Mouse (Mus musculus) myocyte (in vitro differentiated cells): Measurements from ENCODE around the gene Irf8. TPM values are rescaled to one million over a fixed set of nuclear protein-coding genes. Genes with fewer than 3 reads are reported as not detected.

ENCODE experiments used
- H3K27me3 ChIP-seq: one replicate; pipeline ENCODE4 v1.6.1; 2011; ENCODE audit not compliant: control insufficient read depth, insufficient read depth, insufficient read length
- H3K36me3 ChIP-seq: one replicate; pipeline ENCODE4 v1.6.1; 2011; ENCODE audit not compliant: control insufficient read depth, insufficient read depth
- H3K4me2 ChIP-seq: one replicate; pipeline ENCODE4 v1.6.1; 2011; ENCODE audit warnings: low read depth, control low read depth
- H3K4me3 ChIP-seq: one replicate; pipeline ENCODE4 v1.5.1; 2011; ENCODE audit warnings: mild to moderate bottlenecking, control low read depth, moderate library complexity
- H3K79me2 ChIP-seq: one replicate; pipeline ENCODE4 v1.6.1; 2011; ENCODE audit not compliant: control insufficient read depth, insufficient read depth
- H3ac ChIP-seq: one replicate; pipeline ENCODE4 v1.6.1; 2011; ENCODE audit not compliant: control insufficient read depth, insufficient read length
- CEBPB ChIP-seq: IDR thresholded peaks from 2 replicates; pipeline ENCODE4 v1.6.1; 2011; ENCODE audit warnings: mild to moderate bottlenecking, moderate library complexity; ENCODE audit not compliant: poor library complexity, insufficient read depth, severe bottlenecking
- E2F4 ChIP-seq: IDR thresholded peaks from one replicate; pipeline ENCODE4 v1.6.1; 2011; ENCODE audit warnings: mild to moderate bottlenecking, control low read depth, moderate library complexity; ENCODE audit not compliant: insufficient read depth
- MAX ChIP-seq: IDR thresholded peaks from one replicate; pipeline ENCODE4 v1.6.1; 2011; ENCODE audit warnings: low read depth, mild to moderate bottlenecking, control low read depth
- MYOD1 ChIP-seq, 3 experiments: IDR thresholded peaks; one replicate each; pipeline ENCODE4 v1.6.1; 2011; ENCODE audit warnings: control low read depth in 2 of 3, low read depth in 2 of 3, mild to moderate bottlenecking in 2 of 3, moderate library complexity in 1 of 3; ENCODE audit not compliant: insufficient read length in 2 of 3, control insufficient read depth in 1 of 3
- MYOG ChIP-seq, 3 experiments: IDR thresholded peaks; one replicate each; pipeline ENCODE4 v1.6.1; 2011; ENCODE audit warnings: control low read depth in 2 of 3, low read depth in 2 of 3, mild to moderate bottlenecking in 2 of 3; ENCODE audit not compliant: insufficient read length in 2 of 3, control insufficient read depth in 1 of 3, insufficient read depth in 1 of 3
- POLR2A ChIP-seq: IDR thresholded peaks from one replicate; pipeline ENCODE4 v1.6.1; 2011; ENCODE audit warnings: low read depth, mild to moderate bottlenecking, control low read depth, moderate library complexity; ENCODE audit not compliant: insufficient read length
- POLR2AphosphoS2 ChIP-seq: IDR thresholded peaks from one replicate; pipeline ENCODE4 v1.6.1; 2011; ENCODE audit warnings: low read depth, control low read depth; ENCODE audit not compliant: insufficient read length
- REST ChIP-seq: IDR thresholded peaks from one replicate; pipeline ENCODE4 v1.6.1; 2011; ENCODE audit warnings: mild to moderate bottlenecking, control low read depth, moderate library complexity; ENCODE audit not compliant: insufficient read depth, insufficient read length
- SRF ChIP-seq: IDR thresholded peaks from one replicate; pipeline ENCODE4 v1.6.1; 2011; ENCODE audit warnings: low read depth; ENCODE audit not compliant: control insufficient read depth, insufficient read length
- TCF12 ChIP-seq: IDR thresholded peaks from one replicate; pipeline ENCODE4 v1.6.1; 2011; ENCODE audit warnings: mild to moderate bottlenecking, control low read depth; ENCODE audit not compliant: poor library complexity, insufficient read depth, severe bottlenecking
- TCF3 ChIP-seq: IDR thresholded peaks from one replicate; pipeline ENCODE4 v1.6.1; 2011; ENCODE audit warnings: low read depth, control low read depth; ENCODE audit not compliant: insufficient read length
- USF1 ChIP-seq: IDR thresholded peaks from one replicate; pipeline ENCODE4 v1.6.1; 2011; ENCODE audit warnings: low read depth, mild to moderate bottlenecking, control low read depth, moderate library complexity
- polyA plus RNA-seq: library from polyadenylated mRNA; unstranded; fragments of >200 nt; fragmentation: generic; extraction: Trizol; gene quantifications from one replicate; pipeline ENCODE4 v1.2.1, GENCODE M21; 2012; ENCODE audit warnings: missing spikeins

The Irf8 gene
- polyA plus RNA-seq, 1 experiment, result not detected

DNA sequence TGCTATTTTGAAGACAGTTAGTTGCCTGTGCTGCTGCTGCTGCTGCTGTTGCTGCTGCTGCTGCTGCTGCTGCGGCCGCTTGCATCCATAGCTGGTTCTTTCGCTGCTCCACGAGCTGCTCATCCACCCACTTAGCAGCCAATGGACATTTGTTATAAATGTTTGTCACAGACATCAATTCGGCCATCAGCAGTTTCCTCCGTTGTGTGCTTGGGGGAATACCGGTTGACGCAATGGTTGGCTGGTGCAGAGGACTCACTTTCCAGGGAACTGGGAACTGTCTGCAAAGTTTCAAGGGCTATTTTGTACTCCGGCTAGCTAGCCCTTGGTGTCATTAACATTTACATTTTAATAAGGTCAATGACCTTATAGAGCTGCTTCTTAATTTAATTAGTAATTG lies 32.0 kb upstream of the Irf8 start:
- Histone ChIP-seq H3ac (no peak overlapping the region), H3K36me3 (no peaks in the 10 kb centered on the region), H3K79me2 (no peaks in the 10 kb centered on the region), H3K4me2 (no peak overlapping the region), H3K4me3 (no peak overlapping the region), H3K27me3 (peaks cover 84% of the 10 kb centered on the region)
- no peak for TF ChIP-seq USF1
- TF ChIP-seq MYOG (IDR thresholded peaks at IDR 0.05; ENCODE audit: control insufficient read depth in 1 of 3, insufficient read depth in 1 of 3, insufficient read length in 2 of 3, low read depth in 2 of 3), result no peak
- TF ChIP-seq REST, result no peak
- TF ChIP-seq POLR2A, result no peak
- no peak for TF ChIP-seq POLR2AphosphoS2
- TF ChIP-seq MYOD1 (IDR thresholded peaks at IDR 0.05; ENCODE audit: control insufficient read depth in 1 of 3, insufficient read length in 2 of 3, low read depth in 2 of 3), result no peak

- TF ChIP-seq POLR2A, result no peak
- TF ChIP-seq MAX, result no peak
- TF ChIP-seq REST, result no peak
- no peak for TF ChIP-seq USF1
- TF ChIP-seq TCF3, result no peak
- no peak for TF ChIP-seq MYOG (IDR thresholded peaks at IDR 0.05; ENCODE audit: control insufficient read depth in 1 of 3, insufficient read depth in 1 of 3, insufficient read length in 2 of 3, low read depth in 2 of 3)
- no peak for TF ChIP-seq POLR2AphosphoS2
- no peak for TF ChIP-seq CEBPB
- no peak for TF ChIP-seq TCF12
- TF ChIP-seq E2F4, result no peak
- no peak for TF ChIP-seq MYOD1 (IDR thresholded peaks at IDR 0.05; ENCODE audit: control insufficient read depth in 1 of 3, insufficient read length in 2 of 3, low read depth in 2 of 3)
- no peak for TF ChIP-seq SRF
- no peak overlapping the region for H3K4me3 ChIP-seq
- peaks cover 92% of the 10 kb centered on the region for H3K27me3 ChIP-seq
- no peak overlapping the region for H3ac ChIP-seq
- no peaks in the 10 kb centered on the region for H3K36me3 ChIP-seq
- no peak overlapping the region for H3K4me2 ChIP-seq
- H3K79me2 ChIP-seq, result no peaks in the 10 kb centered on the region
Measured at GRCm38 (mm10) chr8:120705163-120705562, 31.0 kb upstream of the Irf8 start.

DNA sequence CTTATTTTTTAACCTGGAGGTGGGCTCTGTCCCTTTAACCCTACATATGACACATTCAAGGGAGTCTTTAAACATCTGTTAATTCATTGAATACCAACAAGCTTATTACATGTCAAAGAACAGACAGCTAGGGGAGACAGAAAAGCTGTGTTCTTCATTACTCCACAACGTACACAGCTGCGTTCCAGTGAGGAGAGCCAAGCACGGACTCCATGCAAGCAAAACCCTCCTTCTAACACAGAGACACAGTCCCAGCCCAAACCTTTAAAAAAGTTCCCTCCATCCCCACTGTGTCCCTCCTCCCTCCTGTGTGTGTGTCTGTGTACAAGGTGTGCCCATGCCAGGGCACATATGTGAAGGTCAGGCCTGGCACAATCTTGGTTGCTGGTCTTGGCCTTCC lies 30.0 kb upstream of the Irf8 start:
- H3K79me2 ChIP-seq, result no peaks in the 10 kb centered on the region
- H3K36me3 ChIP-seq, result no peaks in the 10 kb centered on the region
- H3K4me3 ChIP-seq, result no peak overlapping the region
- H3K4me2 ChIP-seq, result no peak overlapping the region
- TF ChIP-seq POLR2A (no peak), TCF3 (no peak), TCF12 (no peak), SRF (no peak), REST (no peak), MYOD1 (IDR thresholded peaks at IDR 0.05; ENCODE audit: control insufficient read depth in 1 of 3, insufficient read length in 2 of 3, low read depth in 2 of 3) (no peak), CEBPB (no peak), USF1 (no peak), MYOG (IDR thresholded peaks at IDR 0.05; ENCODE audit: control insufficient read depth in 1 of 3, insufficient read depth in 1 of 3, insufficient read length in 2 of 3, low read depth in 2 of 3) (no peak), MAX (no peak), POLR2AphosphoS2 (no peak), E2F4 (no peak)
- H3ac ChIP-seq, result no peak overlapping the region
- peaks cover 93% of the 10 kb centered on the region for H3K27me3 ChIP-seq

DNA sequence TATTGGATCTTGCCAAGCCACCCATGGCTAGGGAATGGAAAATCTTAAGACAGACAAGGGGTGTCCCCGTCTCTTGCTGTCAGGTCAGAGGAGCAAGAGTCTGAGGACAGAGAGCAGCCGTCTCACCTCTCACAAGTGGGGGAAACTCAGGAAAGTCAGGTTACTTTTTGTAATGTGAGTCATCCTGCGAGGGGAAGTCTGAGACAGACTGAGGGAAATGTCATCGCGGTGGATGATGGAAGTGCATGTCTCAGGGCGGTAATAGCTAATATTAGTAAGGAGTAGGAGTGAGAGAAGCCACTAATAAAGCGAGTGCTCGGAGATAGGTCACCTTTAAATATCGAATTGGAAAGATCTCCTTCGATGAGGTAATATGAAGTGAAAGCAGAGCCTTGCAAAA lies 27.0 kb upstream of the Irf8 start:
- Histone ChIP-seq H3K36me3 (no peaks in the 10 kb centered on the region), H3K4me2 (no peak overlapping the region), H3K79me2 (no peaks in the 10 kb centered on the region), H3K27me3 (peaks cover 65% of the 10 kb centered on the region), H3K4me3 (no peak overlapping the region), H3ac (no peak overlapping the region)
- TF ChIP-seq MYOD1 (IDR thresholded peaks at IDR 0.05; ENCODE audit: control insufficient read depth in 1 of 3, insufficient read length in 2 of 3, low read depth in 2 of 3) (no peak), TCF12 (no peak), MAX (no peak), POLR2AphosphoS2 (no peak), SRF (no peak), CEBPB (no peak), POLR2A (no peak), MYOG (IDR thresholded peaks at IDR 0.05; ENCODE audit: control insufficient read depth in 1 of 3, insufficient read depth in 1 of 3, insufficient read length in 2 of 3, low read depth in 2 of 3) (no peak), TCF3 (no peak), REST (no peak), USF1 (no peak), E2F4 (no peak)

DNA sequence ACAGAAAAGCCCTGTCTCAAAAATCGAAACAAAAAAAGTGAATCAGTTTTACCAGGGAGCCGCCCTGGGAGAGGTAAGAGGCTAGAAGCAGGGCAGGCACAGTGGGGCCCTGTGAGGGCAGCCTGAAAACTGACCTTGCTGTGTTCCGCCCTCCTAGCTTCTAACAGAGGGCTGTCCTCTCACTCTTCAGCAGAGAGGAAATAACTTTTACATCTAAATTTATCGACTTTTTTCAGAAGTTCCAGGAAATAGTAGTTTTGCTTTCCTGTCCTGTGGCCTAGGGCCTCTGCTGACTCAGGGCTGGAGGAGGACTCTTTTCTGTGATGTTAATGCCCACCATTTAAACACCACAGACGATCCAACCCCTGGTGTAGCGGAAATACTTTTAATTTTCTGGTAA lies 21.0 kb upstream of the Irf8 start:
- no peaks in the 10 kb centered on the region for H3K79me2 ChIP-seq
- H3ac ChIP-seq, result no peak overlapping the region
- TF ChIP-seq CEBPB, result no peak
- TF ChIP-seq E2F4, result no peak
- no peak for TF ChIP-seq MAX
- TF ChIP-seq POLR2AphosphoS2, result no peak
- no peak for TF ChIP-seq REST
- TF ChIP-seq SRF, result no peak
- no peak for TF ChIP-seq MYOG (IDR thresholded peaks at IDR 0.05; ENCODE audit: control insufficient read depth in 1 of 3, insufficient read depth in 1 of 3, insufficient read length in 2 of 3, low read depth in 2 of 3)
- TF ChIP-seq TCF12, result no peak
- TF ChIP-seq TCF3, result no peak
- TF ChIP-seq MYOD1 (IDR thresholded peaks at IDR 0.05; ENCODE audit: control insufficient read depth in 1 of 3, insufficient read length in 2 of 3, low read depth in 2 of 3), result no peak
- no peak overlapping the region for H3K4me2 ChIP-seq
- peaks cover 50% of the 10 kb centered on the region for H3K27me3 ChIP-seq
- H3K36me3 ChIP-seq, result no peaks in the 10 kb centered on the region
- H3K4me3 ChIP-seq, result no peak overlapping the region
